Mouse (Mus musculus) adrenal gland, postnatal 25 days (tissue): ENCODE measurements around the gene Ctf1. TPM values are rescaled to one million over a fixed set of nuclear protein-coding genes. Genes with fewer than 3 reads are reported as not detected.

Experiments used
- DNase-seq: peaks from one replicate; pipeline ENCODE4 v3.0.0; 2021; ENCODE audit warnings: mixed read lengths
- total RNA-seq: library from RNA; stranded (reverse); gene quantifications from 2 replicates; pipeline ENCODE4 v1.2.3, GENCODE M21; 2021

The Ctf1 gene
- total RNA-seq, 1 experiment from 2014 or later: 2.5 TPM

- peak; percentile 81 for DNase-seq
Measured at GRCm38 (mm10) chr7:127744366-127745045, 32.0 kb downstream of the Ctf1 start, which contains the start of gene Fbxl19. TSS of gene Fbxl19 (plus strand) at chr7:127744543.

DNA sequence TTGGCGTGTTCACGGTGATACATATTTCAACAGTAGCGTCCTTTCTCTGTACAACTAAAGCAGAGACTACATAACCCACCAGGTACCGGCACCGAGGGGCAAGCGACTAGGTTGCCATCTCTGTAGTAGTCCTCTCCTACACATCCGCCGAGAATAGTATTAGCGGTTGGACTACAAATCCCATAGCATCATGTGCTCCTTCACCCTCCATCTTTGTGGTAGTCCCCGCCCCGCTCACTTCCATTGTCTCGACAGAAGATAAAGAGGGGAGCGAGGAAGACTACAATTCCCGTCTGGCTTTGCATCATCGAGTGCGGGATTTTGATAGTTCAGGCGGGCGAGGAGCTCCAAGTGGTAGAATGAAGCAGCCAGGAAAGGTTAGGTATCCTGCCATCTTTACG is 32.7 kb downstream of the Ctf1 start:
- peak; percentile 82 for DNase-seq

- peak; percentile 86 for DNase-seq
Measured at GRCm38 (mm10) chr7:127745652-127746493, 33.3 kb downstream of the Ctf1 start.

DNA sequence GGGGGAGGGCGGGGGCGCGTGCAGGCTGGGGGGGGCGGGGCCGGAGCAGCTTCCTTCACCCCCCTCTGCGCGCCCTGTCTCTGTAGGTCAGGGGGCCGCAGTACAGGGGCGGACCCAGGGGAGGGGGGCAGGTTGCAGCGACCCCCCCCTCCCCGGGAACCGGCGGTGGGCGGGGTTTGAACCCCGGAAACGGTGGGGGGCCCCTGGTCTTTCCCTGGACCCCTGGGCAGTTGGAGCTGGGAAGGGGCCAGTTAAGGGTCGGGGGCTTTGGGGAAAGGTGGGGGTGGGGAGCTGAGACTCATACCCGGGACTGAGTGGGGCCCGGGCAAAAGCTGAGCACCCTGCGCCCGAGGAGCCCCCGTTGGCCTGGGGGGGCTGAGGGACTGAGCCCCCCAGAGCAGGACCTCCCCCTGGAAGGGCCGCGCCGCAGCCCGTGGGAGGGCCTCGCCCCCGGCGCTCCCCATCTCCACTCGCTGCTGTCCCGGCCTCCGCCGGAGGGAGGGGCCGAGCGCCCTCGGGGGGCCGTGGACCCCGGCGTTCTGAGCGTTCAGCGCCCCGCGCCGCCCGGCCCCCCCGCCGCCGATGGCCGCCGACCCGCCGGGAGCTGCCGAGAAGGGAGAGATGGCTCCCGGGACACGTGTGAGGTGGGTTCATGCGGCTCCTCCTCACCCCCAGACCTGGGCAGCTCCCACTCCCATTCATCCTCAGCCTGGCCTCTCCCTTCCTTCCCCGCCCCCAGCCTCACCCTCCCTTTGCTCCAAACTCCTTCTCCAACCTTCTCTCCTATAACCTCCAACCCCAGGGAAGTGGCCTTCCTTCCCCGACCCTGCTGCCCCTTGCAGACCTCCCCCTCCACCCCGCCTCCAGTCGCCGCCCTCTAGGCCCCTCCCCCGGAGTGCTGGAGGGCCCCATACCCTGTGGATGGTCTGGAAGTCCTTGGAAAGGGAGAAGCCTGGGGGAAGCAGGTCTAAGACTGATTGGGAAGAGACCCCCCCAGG is 34.3 kb downstream of the Ctf1 start:
- DNase-seq: no peak

DNA sequence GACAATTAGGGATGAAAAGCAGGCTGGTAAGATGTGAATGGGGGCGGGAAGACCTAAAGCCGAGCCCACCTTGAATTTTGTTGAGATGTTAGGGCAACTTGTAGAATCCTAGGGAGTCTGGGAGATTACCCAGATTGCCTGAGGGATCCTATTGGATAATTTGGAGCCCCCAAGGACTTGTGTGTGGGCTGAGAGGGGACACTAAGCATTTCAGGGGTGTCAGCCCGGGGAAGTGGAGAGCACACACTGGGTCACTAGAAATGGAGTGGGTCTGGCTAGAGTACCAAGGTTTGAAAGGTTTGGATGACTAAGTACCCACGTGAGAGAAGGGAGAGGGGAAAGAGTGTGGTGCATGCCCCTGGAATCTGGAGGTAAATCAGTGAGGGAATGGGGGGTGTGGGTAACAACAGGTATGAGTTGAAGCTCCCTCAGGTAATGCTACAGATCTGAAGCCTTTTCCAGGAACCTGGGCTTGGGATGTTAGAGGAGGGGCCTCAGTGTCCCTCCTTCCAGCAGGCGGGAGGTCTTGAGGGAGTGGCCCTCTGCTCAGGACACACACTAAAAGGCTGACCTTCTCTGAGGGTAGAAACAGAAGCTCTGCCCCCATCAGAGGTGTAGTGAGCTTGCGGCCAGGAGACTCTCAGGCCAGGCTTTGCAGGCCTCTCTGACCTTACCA is 35.2 kb downstream of the Ctf1 start:
- no peak for DNase-seq

DNA sequence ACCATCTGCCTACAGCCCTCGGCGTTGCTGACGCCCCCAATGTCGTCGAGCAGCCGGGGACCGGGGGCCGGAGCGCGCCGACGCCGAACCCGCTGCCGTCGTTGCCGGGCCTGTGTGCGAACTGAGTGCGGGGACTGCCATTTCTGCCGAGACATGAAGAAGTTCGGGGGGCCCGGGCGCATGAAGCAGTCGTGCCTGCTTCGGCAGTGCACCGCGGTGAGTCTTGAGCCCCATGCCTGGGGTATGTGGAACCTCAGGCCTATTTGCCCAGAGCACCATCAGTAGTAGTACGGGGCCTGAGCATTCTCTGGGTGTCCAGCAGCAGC is 35.7 kb downstream of the Ctf1 start:
- DNase-seq: no peak

- no peak for DNase-seq
Measured at GRCm38 (mm10) chr7:127750131-127751127, 37.9 kb downstream of the Ctf1 start.

GRCm38 (mm10) chr7:127751619-127752018 is 39.1 kb downstream of the Ctf1 start:
- DNase-seq: no peak

GRCm38 (mm10) chr7:127752069-127752468 is 39.5 kb downstream of the Ctf1 start:
- DNase-seq: no peak

- DNase-seq: no peak
Measured at GRCm38 (mm10) chr7:127753158-127753557, 40.6 kb downstream of the Ctf1 start.

GRCm38 (mm10) chr7:127753741-127754140 is 41.2 kb downstream of the Ctf1 start:
- DNase-seq: no peak

GRCm38 (mm10) chr7:127759716-127760115 is 47.2 kb downstream of the Ctf1 start:
- no peak for DNase-seq

GRCm38 (mm10) chr7:127760478-127760877 is 47.9 kb downstream of the Ctf1 start:
- DNase-seq: no peak

GRCm38 (mm10) chr7:127761026-127761425 is 48.5 kb downstream of the Ctf1 start:
- DNase-seq: peak; percentile 67

- DNase-seq: no peak
Measured at GRCm38 (mm10) chr7:127763642-127764041, 51.1 kb downstream of the Ctf1 start.

GRCm38 (mm10) chr7:127765756-127766155 is 53.2 kb downstream of the Ctf1 start:
- no peak for DNase-seq

GRCm38 (mm10) chr7:127766851-127767609 is 54.5 kb downstream of the Ctf1 start:
- no peak for DNase-seq
